Mouse (Mus musculus) heart, embryonic 11.5 days (tissue): ENCODE measurements around the gene Tigar. TPM values are rescaled to one million over a fixed set of nuclear protein-coding genes. Genes with fewer than 3 reads are reported as not detected.
A peak's percentile ranks its signal among the peaks of the same experiment; 100 is the strongest.

Source experiments
- ATAC-seq: fragments of 200-750 bp; cut with Nextera tagmentation; replicated peaks from 2 replicates; pipeline ENCODE4 v1.8.0; 2017; ENCODE audit warnings: moderate library complexity; ENCODE audit not compliant: insufficient number of reproducible peaks, low FRiP score, low TSS enrichment
- H3K27ac ChIP-seq: fragments of 300-500 bp; sonication (generic); 2 replicates; pipeline ENCODE4 v1.5.1; 2014; ENCODE audit warnings: mild to moderate bottlenecking, low read depth, low read length
- H3K27me3 ChIP-seq: fragments of 300-500 bp; sonication (generic); 2 replicates; pipeline ENCODE4 v1.6.1; 2014; ENCODE audit warnings: mild to moderate bottlenecking, low read length, mixed read lengths; ENCODE audit not compliant: control insufficient read depth, insufficient read depth
- H3K36me3 ChIP-seq: fragments of 300-500 bp; sonication (generic); 2 replicates; pipeline ENCODE4 v1.6.1; 2014; ENCODE audit warnings: mild to moderate bottlenecking, low read length, moderate library complexity, mixed read lengths; ENCODE audit not compliant: control insufficient read depth, insufficient read depth
- H3K4me1 ChIP-seq: fragments of 300-500 bp; sonication (generic); 2 replicates; pipeline ENCODE4 v1.6.1; 2014; ENCODE audit warnings: low read length; ENCODE audit not compliant: control insufficient read depth, insufficient read depth
- H3K4me2 ChIP-seq: fragments of 300-500 bp; sonication (generic); 2 replicates; pipeline ENCODE4 v1.6.1; 2014; ENCODE audit warnings: mild to moderate bottlenecking, moderate library complexity
- H3K4me3 ChIP-seq: fragments of 300-500 bp; sonication (generic); 2 replicates; pipeline ENCODE4 v1.5.1; 2014; ENCODE audit warnings: low read depth, low read length
- H3K9ac ChIP-seq: fragments of 300-500 bp; sonication (generic); 2 replicates; pipeline ENCODE4 v1.6.1; 2014; ENCODE audit warnings: mild to moderate bottlenecking, low read depth, low read length, moderate library complexity
- H3K9me3 ChIP-seq: fragments of 300-500 bp; sonication (generic); replicated peaks from 2 replicates; pipeline ENCODE4 v1.6.1; 2016; ENCODE audit warnings: low read length; ENCODE audit not compliant: control insufficient read depth
- WGBS: fragments of 180-500 bp; shearing (Covaris S2); extraction: QIAGEN DNeasy Blood & Tissue Kit; methylation state at CpG from one replicate; pipeline ENCODE4 v1.1.7; 2014; ENCODE audit not compliant: insufficient replicate concordance; 5-methylcytosine and 5-hydroxymethylcytosine counted together
- polyA plus RNA-seq: library from polyadenylated mRNA; unstranded; fragments of >200 nt; fragmentation: Nextera tagmentation; extraction: Ambion mirVana; gene quantifications from 2 replicates; pipeline ENCODE4 v1.2.1, GENCODE M21; 2014

Gene Tigar
- polyA plus RNA-seq, 1 experiment from 2014 or later: 5.5 TPM

- no peak overlapping the region for H3K4me2 ChIP-seq
- H3K27ac ChIP-seq: no peak overlapping the region
- WGBS: 70% methylated on average over 13 of the region's 13 CpGs
- peaks cover 29% of the 10 kb centered on the region for H3K36me3 ChIP-seq
- H3K4me3 ChIP-seq: no peak overlapping the region
- no peak for ATAC-seq
- peaks cover 5% of the 10 kb centered on the region for H3K4me1 ChIP-seq
- H3K27me3 ChIP-seq: no peaks in the 10 kb centered on the region
- H3K9me3 ChIP-seq: no peaks in the 10 kb centered on the region
- no peak overlapping the region for H3K9ac ChIP-seq
Observed at GRCm38 (mm10) chr6:127130377-127130776, 21.0 kb upstream of the Tigar start.

DNA sequence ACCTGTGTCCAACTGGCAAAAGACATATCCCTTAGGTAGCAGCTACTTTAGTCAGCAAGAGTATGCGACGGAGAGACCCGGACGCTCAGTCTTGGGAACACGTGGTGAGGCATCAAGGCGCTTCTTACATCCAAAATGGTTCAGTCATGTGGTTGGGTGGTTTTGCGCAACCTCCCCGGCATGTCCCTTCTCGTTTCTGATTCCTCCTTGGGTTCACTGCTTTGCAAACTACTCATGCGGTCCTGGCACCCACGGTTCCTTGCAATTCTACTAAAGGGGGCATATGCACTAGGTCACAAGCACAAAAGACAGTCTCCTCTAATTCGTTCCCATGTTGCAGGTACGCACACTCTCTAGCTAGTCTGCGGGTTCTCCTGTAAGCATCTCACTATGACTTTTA lies 20.3 kb upstream of the Tigar start:
- no peak overlapping the region for H3K4me3 ChIP-seq
- H3K9me3 ChIP-seq: no peaks in the 10 kb centered on the region
- no peaks in the 10 kb centered on the region for H3K4me1 ChIP-seq
- H3K4me2 ChIP-seq: no peak overlapping the region
- ATAC-seq: no peak
- H3K9ac ChIP-seq: no peak overlapping the region
- 92% methylated on average over 14 of the region's 14 CpGs for WGBS
- no peaks in the 10 kb centered on the region for H3K27me3 ChIP-seq
- H3K27ac ChIP-seq: no peak overlapping the region
- peaks cover 26% of the 10 kb centered on the region for H3K36me3 ChIP-seq

- WGBS: 73% methylated on average over 7 of the region's 7 CpGs
- no peak for ATAC-seq
- Histone ChIP-seq H3K9me3 (no peaks in the 10 kb centered on the region), H3K4me1 (no peaks in the 10 kb centered on the region), H3K9ac (no peak overlapping the region), H3K27me3 (no peaks in the 10 kb centered on the region), H3K4me2 (no peak overlapping the region), H3K27ac (no peak overlapping the region), H3K36me3 (peaks cover 9% of the 10 kb centered on the region; the same call in 1 of the 2 replicates), H3K4me3 (no peak overlapping the region)
Observed at GRCm38 (mm10) chr6:127123506-127123905, 14.1 kb upstream of the Tigar start.

GRCm38 (mm10) chr6:127122996-127123395 lies 13.6 kb upstream of the Tigar start:
- H3K27me3 ChIP-seq: no peaks in the 10 kb centered on the region
- 76% methylated on average over 5 of the region's 5 CpGs for WGBS
- peaks cover 7% of the 10 kb centered on the region; the same call in 1 of the 2 replicates for H3K36me3 ChIP-seq
- ATAC-seq: no peak
- H3K4me3 ChIP-seq: no peak overlapping the region
- no peaks in the 10 kb centered on the region for H3K9me3 ChIP-seq
- no peaks in the 10 kb centered on the region for H3K4me1 ChIP-seq
- H3K9ac ChIP-seq: no peak overlapping the region
- no peak overlapping the region for H3K27ac ChIP-seq
- no peak overlapping the region for H3K4me2 ChIP-seq

DNA sequence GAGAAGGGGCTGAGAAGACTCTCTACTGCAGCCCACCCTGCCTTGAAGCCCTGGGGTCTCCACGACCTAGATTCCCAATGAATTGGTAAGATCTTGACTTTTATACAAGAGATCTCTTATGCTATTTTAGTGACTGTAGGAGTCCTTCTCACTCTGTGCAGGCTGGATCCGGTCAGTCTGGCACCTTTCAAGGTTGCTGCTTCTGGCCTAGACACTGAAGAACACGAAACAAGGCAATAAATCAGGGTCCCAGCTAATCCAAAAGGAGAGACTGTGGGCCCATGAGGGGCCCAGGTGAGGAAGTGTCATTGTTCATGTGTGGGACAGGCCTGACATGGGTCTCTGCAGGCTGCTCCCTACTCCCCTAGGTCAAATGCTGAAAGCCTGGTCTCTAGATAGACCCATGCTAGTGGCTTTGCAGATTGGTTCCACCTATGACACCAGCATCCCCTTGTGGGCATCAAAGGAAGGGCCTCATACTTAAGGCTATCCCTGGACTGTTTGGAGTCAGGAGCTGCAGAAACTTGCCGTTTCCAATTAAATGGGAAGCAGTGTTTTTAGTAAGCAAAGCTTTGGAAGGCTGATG lies 13.0 kb upstream of the Tigar start:
- Histone ChIP-seq H3K4me2 (no peak overlapping the region), H3K9me3 (no peaks in the 10 kb centered on the region), H3K9ac (no peak overlapping the region), H3K27ac (no peak overlapping the region), H3K4me1 (no peaks in the 10 kb centered on the region), H3K27me3 (no peaks in the 10 kb centered on the region), H3K4me3 (no peak overlapping the region), H3K36me3 (peaks cover under 1% of the 10 kb centered on the region; the same call in 1 of the 2 replicates)
- ATAC-seq: no peak
- WGBS: 73% methylated on average over 4 of the region's 4 CpGs

- H3K9ac ChIP-seq: no peak overlapping the region
- no peak for ATAC-seq
- no peaks in the 10 kb centered on the region for H3K9me3 ChIP-seq
- H3K4me2 ChIP-seq: no peak overlapping the region
- H3K27me3 ChIP-seq: no peaks in the 10 kb centered on the region
- no peaks in the 10 kb centered on the region for H3K36me3 ChIP-seq
- 64% methylated on average over 23 of the region's 23 CpGs for WGBS
- no peak overlapping the region for H3K27ac ChIP-seq
- H3K4me1 ChIP-seq: no peaks in the 10 kb centered on the region
- no peak overlapping the region for H3K4me3 ChIP-seq
Observed at GRCm38 (mm10) chr6:127114753-127115456, 5.5 kb upstream of the Tigar start.

GRCm38 (mm10) chr6:127108368-127109060 lies 843 bp downstream of the Tigar start:
- H3K27ac ChIP-seq: no peak overlapping the region
- H3K9ac ChIP-seq: peak overlapping the region; percentile 71
- H3K4me1 ChIP-seq: peaks cover 7% of the 10 kb centered on the region
- peak overlapping the region; percentile 82 for H3K4me2 ChIP-seq
- no peaks in the 10 kb centered on the region for H3K9me3 ChIP-seq
- WGBS: 13% methylated on average over 20 of the region's 20 CpGs
- no peaks in the 10 kb centered on the region for H3K36me3 ChIP-seq
- no peak for ATAC-seq
- H3K4me3 ChIP-seq: peak overlapping the region; percentile 66
- H3K27me3 ChIP-seq: no peaks in the 10 kb centered on the region

GRCm38 (mm10) chr6:127107413-127107812 lies 1.9 kb downstream of the Tigar start:
- H3K36me3 ChIP-seq: no peaks in the 10 kb centered on the region
- no peaks in the 10 kb centered on the region for H3K27me3 ChIP-seq
- no peak for ATAC-seq
- no peaks in the 10 kb centered on the region for H3K9me3 ChIP-seq
- no peak overlapping the region for H3K27ac ChIP-seq
- H3K4me2 ChIP-seq: no peak overlapping the region
- no peak overlapping the region for H3K9ac ChIP-seq
- H3K4me3 ChIP-seq: no peak overlapping the region
- peaks cover 7% of the 10 kb centered on the region for H3K4me1 ChIP-seq
